Mouse (Mus musculus) kidney, embryonic 16.5 days (tissue): ENCODE results near the gene Ppp5c. TPM values are rescaled to one million over a fixed set of nuclear protein-coding genes. Genes with fewer than 3 reads are reported as not detected.

ENCODE experiments used
- ATAC-seq: fragments of 200-750 bp; cut with Nextera tagmentation; 2 replicates; pipeline ENCODE4 v1.8.0; 2017; ENCODE audit warnings: moderate TSS enrichment; ENCODE audit not compliant: low FRiP score, low TSS enrichment
- H3K27ac ChIP-seq: fragments of 300-500 bp; sonication (generic); 2 replicates; pipeline ENCODE4 v1.5.1; 2014; ENCODE audit warnings: low read length
- H3K27me3 ChIP-seq: fragments of 300-500 bp; sonication (generic); 2 replicates; pipeline ENCODE4 v1.6.1; 2014; ENCODE audit warnings: low read length, control low read depth, mixed read lengths; ENCODE audit not compliant: insufficient read depth
- H3K36me3 ChIP-seq: fragments of 300-500 bp; sonication (generic); 2 replicates; pipeline ENCODE4 v1.6.1; 2014; ENCODE audit warnings: low read length, control low read depth, mixed read lengths; ENCODE audit not compliant: insufficient read depth
- H3K4me1 ChIP-seq: fragments of 300-500 bp; sonication (generic); 2 replicates; pipeline ENCODE4 v1.6.1; 2014; ENCODE audit warnings: low read length, control low read depth, mixed read lengths; ENCODE audit not compliant: insufficient read depth
- H3K4me2 ChIP-seq: fragments of 300-500 bp; sonication (generic); replicated peaks from 2 replicates; pipeline ENCODE4 v1.6.1; 2014; ENCODE audit warnings: low read depth, low read length
- H3K4me3 ChIP-seq: fragments of 300-500 bp; sonication (generic); 2 replicates; pipeline ENCODE4 v1.5.1; 2014; ENCODE audit warnings: mild to moderate bottlenecking, low read length
- H3K9ac ChIP-seq: fragments of 300-500 bp; sonication (generic); replicated peaks from 2 replicates; pipeline ENCODE4 v1.6.1; 2014; ENCODE audit warnings: low read length
- H3K9me3 ChIP-seq: fragments of 300-500 bp; sonication (generic); 2 replicates; pipeline ENCODE4 v1.6.1; 2016; ENCODE audit warnings: low read length, control low read depth
- WGBS: fragments of 180-500 bp; shearing (Covaris S2); extraction: QIAGEN DNeasy Blood & Tissue Kit; methylation state at CpG from one replicate; pipeline ENCODE4 v1.1.7; 2014; 5-methylcytosine and 5-hydroxymethylcytosine counted together
- polyA plus RNA-seq: library from polyadenylated mRNA; unstranded; fragments of >200 nt; fragmentation: Nextera tagmentation; extraction: Ambion mirVana; gene quantifications from 2 replicates; pipeline ENCODE4 v1.2.1, GENCODE M21; 2015

Ppp5c gene
- polyA plus RNA-seq, 1 experiment from 2014 or later: 125 TPM

GRCm38 (mm10) chr7:17028923-17029322 lies 1.2 kb upstream of the Ppp5c start:
- Histone ChIP-seq H3K27ac (no peak overlapping the region), H3K4me2 (no peak overlapping the region), H3K9ac (no peak overlapping the region), H3K36me3 (peaks cover 7% of the 10 kb centered on the region), H3K4me3 (no peak overlapping the region), H3K9me3 (no peaks in the 10 kb centered on the region), H3K27me3 (no peaks in the 10 kb centered on the region), H3K4me1 (peaks cover 29% of the 10 kb centered on the region)
- ATAC-seq: no peak
- 78% methylated on average over 7 of the region's 7 CpGs for WGBS

- Histone ChIP-seq H3K9ac (peak overlapping the region; percentile 83), H3K4me2 (peak overlapping the region; percentile 55), H3K4me1 (peaks cover 37% of the 10 kb centered on the region), H3K27me3 (no peaks in the 10 kb centered on the region), H3K4me3 (peak overlapping the region; percentile 90), H3K9me3 (no peaks in the 10 kb centered on the region), H3K36me3 (peaks cover 9% of the 10 kb centered on the region), H3K27ac (peak overlapping the region; percentile 80)
- WGBS: 5% methylated on average over 24 of the region's 24 CpGs
- peak; percentile 52 for ATAC-seq
Measured at GRCm38 (mm10) chr7:17026710-17027587, 775 bp downstream of the Ppp5c start.

DNA sequence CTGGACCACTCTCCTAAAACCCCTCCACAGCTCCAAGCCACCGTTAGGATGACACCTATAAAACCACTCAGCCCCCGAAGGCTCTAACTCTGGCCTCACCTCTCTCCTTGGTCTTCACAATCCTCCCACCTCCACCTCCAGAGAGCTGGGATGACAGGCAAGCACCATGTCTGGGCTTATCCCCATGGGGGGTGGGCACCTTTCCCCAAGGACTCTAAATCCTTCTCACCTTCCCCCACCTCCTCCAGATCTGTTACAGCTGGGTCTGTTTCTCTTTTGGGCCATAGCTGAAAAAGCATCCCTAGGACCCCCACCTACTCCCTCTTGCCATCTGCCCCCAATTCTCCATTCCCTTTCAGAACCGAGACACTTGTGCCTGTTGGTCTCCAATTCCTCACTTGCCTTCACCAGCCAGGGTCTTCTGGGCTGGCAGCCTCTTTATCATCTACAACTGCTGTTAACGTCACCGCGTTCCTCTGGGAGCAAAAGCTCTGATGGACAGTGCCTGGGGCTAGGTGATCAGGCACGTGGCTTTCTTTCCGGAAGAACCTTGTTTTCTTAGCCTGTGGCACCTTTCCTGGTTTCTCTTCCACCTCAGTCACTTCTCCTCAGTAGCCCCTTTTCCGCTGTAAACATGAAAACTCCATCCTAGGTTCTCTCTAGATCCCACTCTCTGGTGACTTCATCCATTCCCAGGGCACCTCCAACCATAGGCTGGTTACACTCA lies 1.7 kb downstream of the Ppp5c start:
- Histone ChIP-seq H3K4me1 (peaks cover 37% of the 10 kb centered on the region), H3K4me3 (peak overlapping the region; percentile 90), H3K36me3 (peaks cover 18% of the 10 kb centered on the region), H3K4me2 (peak overlapping the region; percentile 55), H3K9ac (peak overlapping the region; percentile 83), H3K9me3 (no peaks in the 10 kb centered on the region), H3K27ac (peak overlapping the region; percentile 84; the same call in 1 of the 2 replicates), H3K27me3 (no peaks in the 10 kb centered on the region)
- 62% methylated on average over 9 of the region's 9 CpGs for WGBS
- no peak for ATAC-seq

GRCm38 (mm10) chr7:17025505-17025894 lies 2.2 kb downstream of the Ppp5c start:
- Histone ChIP-seq H3K4me3 (peak overlapping the region; percentile 3; the same call in 1 of the 2 replicates), H3K4me2 (peak overlapping the region; percentile 55), H3K27me3 (no peaks in the 10 kb centered on the region), H3K27ac (peak overlapping the region; percentile 84), H3K36me3 (peaks cover 24% of the 10 kb centered on the region), H3K9ac (0 out of 2 replicates have a peak overlapping the region, but pooled peaks have one; percentile 83), H3K9me3 (no peaks in the 10 kb centered on the region), H3K4me1 (peaks cover 37% of the 10 kb centered on the region)
- no peak for ATAC-seq
- WGBS: 61% methylated on average over 4 of the region's 4 CpGs

DNA sequence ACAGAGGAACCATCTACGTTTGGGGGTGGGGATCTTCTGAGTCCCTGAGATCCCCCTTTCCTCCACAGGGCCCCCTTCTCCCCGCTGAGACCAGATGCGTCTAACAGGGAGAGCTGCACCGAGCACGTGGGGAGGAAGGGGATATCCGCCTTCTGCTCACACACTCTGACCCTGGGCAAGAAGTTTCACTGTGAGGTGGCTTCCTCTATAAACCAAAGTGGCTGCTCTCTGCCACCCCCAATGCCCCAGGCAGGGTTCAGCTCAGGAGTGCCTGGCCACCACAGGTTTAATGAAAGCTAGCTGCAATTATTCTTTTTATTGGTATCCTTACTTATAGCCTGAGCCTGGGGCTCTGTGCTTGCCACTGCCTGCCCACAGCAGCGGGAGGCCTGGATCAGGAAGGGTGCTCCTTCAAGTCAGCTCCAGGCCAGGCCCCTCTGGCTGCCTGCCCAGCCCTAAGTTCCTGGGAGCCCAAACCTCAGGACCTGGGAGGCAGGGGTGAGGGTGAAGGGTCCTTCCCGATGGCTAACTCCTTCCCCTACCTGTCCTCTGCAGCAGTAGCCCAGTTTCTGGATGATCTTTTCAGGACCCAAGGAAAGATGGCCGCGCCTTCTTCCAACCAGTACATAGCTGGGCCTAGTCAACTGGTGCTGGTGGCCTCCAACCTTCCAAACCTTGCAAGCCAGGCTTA lies 2.8 kb downstream of the Ppp5c start:
- ATAC-seq: no peak
- Histone ChIP-seq H3K4me1 (peaks cover 37% of the 10 kb centered on the region), H3K27me3 (no peaks in the 10 kb centered on the region), H3K4me3 (no peak overlapping the region), H3K4me2 (peak overlapping the region; percentile 55), H3K9ac (peak overlapping the region; percentile 83; the same call in 1 of the 2 replicates), H3K9me3 (no peaks in the 10 kb centered on the region), H3K36me3 (peaks cover 29% of the 10 kb centered on the region), H3K27ac (peak overlapping the region; percentile 84)
- 62% methylated on average over 9 of the region's 10 CpGs for WGBS

DNA sequence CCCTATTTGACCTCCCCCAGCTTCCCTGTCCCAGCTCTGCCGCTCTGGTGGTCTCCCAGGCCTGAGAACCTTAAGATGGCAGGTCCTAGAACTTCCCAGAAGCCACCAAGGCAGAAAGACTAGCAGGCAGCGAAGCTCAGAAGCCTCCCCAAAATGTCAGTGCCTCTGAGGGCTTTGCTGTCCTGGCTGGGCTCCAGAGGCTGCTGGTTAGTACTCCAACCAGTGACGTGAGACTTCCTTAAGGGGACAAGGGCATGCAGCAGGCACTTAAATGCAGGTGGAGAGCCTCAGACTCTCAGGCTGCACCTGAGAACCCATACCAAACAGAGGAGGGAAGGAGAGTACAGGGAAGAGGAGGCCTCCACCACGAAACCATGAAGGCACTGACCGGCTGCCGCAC lies 3.6 kb downstream of the Ppp5c start:
- H3K4me1 ChIP-seq: peaks cover 37% of the 10 kb centered on the region
- H3K9me3 ChIP-seq: no peaks in the 10 kb centered on the region
- no peak overlapping the region for H3K4me3 ChIP-seq
- peak overlapping the region; percentile 84 for H3K27ac ChIP-seq
- no peaks in the 10 kb centered on the region for H3K27me3 ChIP-seq
- ATAC-seq: no peak
- 81% methylated on average over 6 of the region's 6 CpGs for WGBS
- H3K4me2 ChIP-seq: peak overlapping the region; percentile 13; the same call in 1 of the 2 replicates
- H3K9ac ChIP-seq: peak overlapping the region; percentile 83; the same call in 1 of the 2 replicates
- peaks cover 37% of the 10 kb centered on the region for H3K36me3 ChIP-seq

DNA sequence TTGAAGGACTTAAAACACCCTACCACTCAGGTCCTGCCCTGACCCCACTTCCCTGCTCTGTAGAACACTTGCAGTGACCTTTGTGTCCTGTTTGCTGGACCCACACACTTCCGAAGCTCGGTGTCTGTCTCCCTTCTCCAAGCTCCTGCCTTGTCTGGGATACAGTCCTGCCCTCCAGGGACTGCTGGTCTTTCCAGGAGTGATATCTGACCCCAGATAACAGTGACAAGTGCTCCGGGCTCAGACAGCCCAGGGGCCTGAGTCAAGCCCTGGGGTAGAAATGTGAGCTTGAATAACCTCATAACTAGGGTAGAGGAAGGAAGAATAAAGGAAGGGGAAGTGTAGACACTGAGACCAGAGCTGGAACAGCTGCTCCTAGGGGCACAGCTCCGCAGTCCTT lies 4.0 kb downstream of the Ppp5c start:
- H3K9me3 ChIP-seq: no peaks in the 10 kb centered on the region
- H3K27me3 ChIP-seq: no peaks in the 10 kb centered on the region
- ATAC-seq: no peak
- WGBS: 56% methylated on average over 4 of the region's 4 CpGs
- H3K9ac ChIP-seq: peak overlapping the region; percentile 83; the same call in 1 of the 2 replicates
- no peak overlapping the region for H3K4me3 ChIP-seq
- H3K4me2 ChIP-seq: no peak overlapping the region; the same call in 1 of the 2 replicates
- H3K4me1 ChIP-seq: peaks cover 37% of the 10 kb centered on the region
- peak overlapping the region; percentile 84 for H3K27ac ChIP-seq
- H3K36me3 ChIP-seq: peaks cover 37% of the 10 kb centered on the region

- Histone ChIP-seq H3K27me3 (no peaks in the 10 kb centered on the region), H3K9me3 (no peaks in the 10 kb centered on the region), H3K36me3 (peaks cover 37% of the 10 kb centered on the region), H3K4me1 (peaks cover 37% of the 10 kb centered on the region), H3K9ac (no peak overlapping the region), H3K4me2 (no peak overlapping the region), H3K27ac (no peak overlapping the region), H3K4me3 (no peak overlapping the region)
- ATAC-seq: no peak
- 96% methylated on average over 15 of the region's 15 CpGs for WGBS
Measured at GRCm38 (mm10) chr7:17022176-17022575, 5.5 kb downstream of the Ppp5c start.

GRCm38 (mm10) chr7:17019426-17020166 lies 8.1 kb downstream of the Ppp5c start:
- H3K4me3 ChIP-seq: no peak overlapping the region
- no peak for ATAC-seq
- no peak overlapping the region for H3K9ac ChIP-seq
- no peaks in the 10 kb centered on the region for H3K9me3 ChIP-seq
- WGBS: 89% methylated on average over 7 of the region's 7 CpGs
- peaks cover 15% of the 10 kb centered on the region for H3K4me1 ChIP-seq
- no peak overlapping the region for H3K4me2 ChIP-seq
- no peak overlapping the region for H3K27ac ChIP-seq
- no peaks in the 10 kb centered on the region for H3K27me3 ChIP-seq
- H3K36me3 ChIP-seq: peaks cover 61% of the 10 kb centered on the region
